Mouse (Mus musculus) liver, embryonic 15.5 days (tissue): ENCODE data around the gene Ccdc163. TPM values are rescaled to one million over a fixed set of nuclear protein-coding genes. Genes with fewer than 3 reads are reported as not detected.

ENCODE experiments used
- polyA plus RNA-seq: library from polyadenylated mRNA; unstranded; fragments of >200 nt; fragmentation: Nextera tagmentation; extraction: Ambion mirVana; gene quantifications from 2 replicates; pipeline ENCODE4 v1.2.1, GENCODE M21; 2015

Ccdc163 gene
- polyA plus RNA-seq, 1 experiment from 2014 or later = 10.4 TPM

Other genes with a start within 250 kb of the Ccdc163 start
- 6.2 and 7.2 TPM in 2 replicates for gene Mast2, start 244.3 kb upstream of the Ccdc163 start, polyA plus RNA-seq
- gene Ipp, start 201.0 kb upstream of the Ccdc163 start, polyA plus RNA-seq = 13.3 and 13.6 TPM in 2 replicates
- gene Tmem69, start 152.6 kb upstream of the Ccdc163 start, polyA plus RNA-seq = 19.2 and 21.3 TPM in 2 replicates
- 12.6 and 13.4 TPM in 2 replicates for gene Gpbp1l1, start 150.9 kb upstream of the Ccdc163 start, polyA plus RNA-seq
- gene Ccdc17, start 111.9 kb upstream of the Ccdc163 start, polyA plus RNA-seq = 1.1 and 2.3 TPM in 2 replicates
- gene Nasp, start 80.6 kb upstream of the Ccdc163 start, polyA plus RNA-seq = 42.7 and 49.9 TPM in 2 replicates
- gene Akr1a1, start 56.8 kb upstream of the Ccdc163 start, polyA plus RNA-seq = 291 and 322 TPM in 2 replicates
- gene Prdx1, start 23.0 kb upstream of the Ccdc163 start, polyA plus RNA-seq = 835 and 937 TPM in 2 replicates
- 8.9 and 9.9 TPM in 2 replicates for gene Mmachc, start 103 bp upstream of the Ccdc163 start, polyA plus RNA-seq
- 4.7 and 5.3 TPM in 2 replicates for gene Tesk2, start 12.4 kb downstream of the Ccdc163 start, polyA plus RNA-seq
- 14.3 and 14.8 TPM in 2 replicates for gene Toe1, start 99.1 kb downstream of the Ccdc163 start, polyA plus RNA-seq
- 3.0 and 3.2 TPM in 2 replicates for gene Mutyh, start 99.2 kb downstream of the Ccdc163 start, polyA plus RNA-seq
- 0.18 and 0.30 TPM in 2 replicates for gene Hpdl, start 113.2 kb downstream of the Ccdc163 start, polyA plus RNA-seq
- gene Zswim5, start 168.9 kb downstream of the Ccdc163 start, polyA plus RNA-seq = 0.02 and 0.05 TPM in 2 replicates